Mouse (Mus musculus) liver, adult 2 months (tissue): ENCODE measurements at regions not wholly inside any gene's neighbourhood (a gene's known extent, or its start where the extent isn't known, plus 50 kb on each side); places are given as distances from the start of the nearest gene placed in this dataset.
A peak's percentile ranks its signal among the peaks of the same experiment; 100 is the strongest.

Source experiments
- CTCF ChIP-seq: fragments of 200-500 bp; IDR thresholded peaks from 2 replicates; pipeline ENCODE4 v1.5.1; 2011; ENCODE audit warnings: low read depth, low read length, control low read depth
- POLR2A ChIP-seq: fragments of 200-500 bp; IDR thresholded peaks from 2 replicates; pipeline ENCODE4 v1.6.1; 2011; ENCODE audit warnings: low read length, control low read depth; ENCODE audit not compliant: insufficient read depth; ENCODE audit errors: extremely low read depth

DNA sequence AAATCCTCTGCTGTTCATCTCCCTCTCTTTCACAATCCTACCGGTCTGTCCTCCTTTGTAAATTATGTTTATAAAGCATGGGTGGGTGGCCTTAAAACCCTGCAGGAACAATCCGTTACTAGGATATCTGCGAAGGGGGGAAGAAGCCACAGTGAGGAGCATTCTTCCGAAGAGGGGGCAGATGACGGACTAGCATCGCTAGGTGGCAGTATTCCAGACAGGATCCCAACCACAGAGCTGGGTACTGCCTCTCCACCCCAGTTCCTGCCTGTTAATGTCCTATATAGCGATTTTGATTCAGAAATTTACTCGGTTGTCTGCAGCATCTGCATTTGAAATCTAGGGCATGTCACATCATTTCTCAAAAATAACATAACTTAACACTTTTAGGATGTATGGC is 419.9 kb upstream of the Atp2b1 start:
- TF ChIP-seq POLR2A: no peak
- TF ChIP-seq CTCF: peak; percentile 88
